Mouse (Mus musculus) CH12.LX (cell line): ENCODE measurements at regions not wholly inside any gene's neighbourhood (a gene's known extent, or its start where the extent isn't known, plus 50 kb on each side); places are given as distances from the start of the nearest gene placed in this dataset.

ENCODE experiments used
- DNase-seq: peaks from one replicate; pipeline ENCODE4 v3.0.0-alpha.2; 2013; ENCODE audit errors: extremely low read depth
- H3K27ac ChIP-seq: 2 replicates; pipeline ENCODE4 v1.5.1; 2012; ENCODE audit warnings: low read depth, mild to moderate bottlenecking, control low read depth, moderate library complexity; ENCODE audit not compliant: insufficient read depth
- H3K27me3 ChIP-seq: replicated peaks from 2 replicates; pipeline ENCODE3; 2012; ENCODE audit warnings: inconsistent platforms
- H3K36me3 ChIP-seq, 2 experiments: replicated peaks in 1 of 2; 2 replicates each; pipeline versions ENCODE3 to v1.6.1; 2012; ENCODE audit warnings: inconsistent platforms in 1 of 2, low read length in 1 of 2, mild to moderate bottlenecking in 1 of 2, mixed read lengths in 1 of 2, moderate library complexity in 1 of 2; ENCODE audit not compliant: control insufficient read depth in 1 of 2, insufficient read depth in 1 of 2
- H3K4me1 ChIP-seq, 2 experiments: 2 replicates each; pipeline ENCODE4 v1.6.1; 2012; ENCODE audit warnings: inconsistent platforms in 1 of 2, moderate library complexity in 1 of 2; ENCODE audit not compliant: insufficient read depth in 2 of 2, control insufficient read depth in 1 of 2
- H3K4me2 ChIP-seq: 2 replicates; pipeline ENCODE4 v1.6.1; 2012; ENCODE audit warnings: low read depth, mild to moderate bottlenecking, control low read depth; ENCODE audit not compliant: poor library complexity, insufficient read depth, severe bottlenecking
- H3K4me3 ChIP-seq, 3 experiments: fragments of 150-350 bp in 1 of 3; sonication (generic) in 1 of 3; replicated peaks in 1 of 3; 2 replicates each; pipeline versions ENCODE3 to v1.5.1; 2011 to 2012; ENCODE audit warnings: low read depth in 2 of 3, low read length in 2 of 3, mild to moderate bottlenecking in 2 of 3, moderate library complexity in 2 of 3, control low read depth in 1 of 3, improper control_type of control experiment in 1 of 3, inconsistent platforms in 1 of 3, mixed read lengths in 1 of 3; ENCODE audit not compliant: poor library complexity in 1 of 3
- H3K79me2 ChIP-seq: replicated peaks from 2 replicates; pipeline ENCODE4 v1.6.1; 2012; ENCODE audit warnings: mild to moderate bottlenecking, moderate library complexity; ENCODE audit not compliant: control insufficient read depth, poor library complexity, insufficient read depth, severe bottlenecking; ENCODE audit errors: extremely low read depth
- H3K9ac ChIP-seq: 2 replicates; pipeline ENCODE4 v1.6.1; 2012; ENCODE audit warnings: low read depth, mild to moderate bottlenecking, control low read depth, moderate library complexity; ENCODE audit not compliant: insufficient read depth
- H3K9me3 ChIP-seq: replicated peaks from 2 replicates; pipeline ENCODE3; 2012; ENCODE audit warnings: low read length, inconsistent platforms, mixed read lengths
- CHD2 ChIP-seq: IDR thresholded peaks from 2 replicates; pipeline ENCODE4 v1.6.1; 2011; ENCODE audit warnings: low read length, improper control_type of control experiment
- CTCF ChIP-seq, 2 experiments: IDR thresholded peaks in 1 of 2; conservative IDR thresholded peaks in 1 of 2; 2 replicates each; pipeline ENCODE4 v1.5.1; 2011 to 2012; ENCODE audit warnings: low read depth in 2 of 2, low read length in 2 of 2, improper control_type of control experiment in 1 of 2, inconsistent platforms in 1 of 2, mild to moderate bottlenecking in 1 of 2, moderate library complexity in 1 of 2
- EP300 ChIP-seq: IDR thresholded peaks from 2 replicates; pipeline ENCODE4 v1.6.1; 2011; ENCODE audit warnings: low read length, improper control_type of control experiment
- ETS1 ChIP-seq: conservative IDR thresholded peaks from 2 replicates; pipeline ENCODE4 v1.6.1; 2012; ENCODE audit warnings: low read depth, mild to moderate bottlenecking, inconsistent platforms, low read length, improper control_type of control experiment, moderate library complexity
- GABPA ChIP-seq: IDR thresholded peaks from 2 replicates; pipeline ENCODE4 v1.6.1; 2012; ENCODE audit warnings: low read depth, low read length, improper control_type of control experiment, inconsistent platforms; ENCODE audit not compliant: insufficient replicate concordance
- JUND ChIP-seq: conservative IDR thresholded peaks from 2 replicates; pipeline ENCODE4 v1.6.1; 2011; ENCODE audit warnings: low read depth, low read length, improper control_type of control experiment
- MAX ChIP-seq: IDR thresholded peaks from 2 replicates; pipeline ENCODE4 v1.6.1; 2011; ENCODE audit warnings: low read length, improper control_type of control experiment
- MEF2A ChIP-seq: IDR thresholded peaks from 2 replicates; pipeline ENCODE4 v1.6.1; 2014; ENCODE audit warnings: low read depth, mild to moderate bottlenecking, inconsistent platforms, low read length, improper control_type of control experiment, borderline replicate concordance
- MYC ChIP-seq: IDR thresholded peaks from 2 replicates; pipeline ENCODE4 v1.6.1; 2011; ENCODE audit warnings: low read depth, mild to moderate bottlenecking, improper control_type of control experiment, low read length
- NRF1 ChIP-seq: IDR thresholded peaks from 2 replicates; pipeline ENCODE4 v1.6.1; 2014; ENCODE audit warnings: low read depth, mild to moderate bottlenecking, inconsistent platforms, low read length, improper control_type of control experiment, moderate library complexity
- PAX5 ChIP-seq: IDR thresholded peaks from 2 replicates; pipeline ENCODE4 v1.6.1; 2012; ENCODE audit warnings: low read length, inconsistent platforms, mixed read lengths
- POLR2A ChIP-seq: IDR thresholded peaks from 2 replicates; pipeline ENCODE4 v1.6.1; 2011; ENCODE audit warnings: low read depth, mild to moderate bottlenecking, improper control_type of control experiment, low read length
- POLR2AphosphoS2 ChIP-seq: IDR thresholded peaks from 2 replicates; pipeline ENCODE4 v1.6.1; 2011; ENCODE audit warnings: low read depth, low read length, improper control_type of control experiment
- RAD21 ChIP-seq: IDR thresholded peaks from 2 replicates; pipeline ENCODE4 v1.6.1; 2011; ENCODE audit warnings: low read depth, mild to moderate bottlenecking, low read length, improper control_type of control experiment, moderate library complexity
- RCOR1 ChIP-seq: conservative IDR thresholded peaks from 2 replicates; pipeline ENCODE4 v1.6.1; 2012; ENCODE audit warnings: low read depth, mild to moderate bottlenecking, inconsistent platforms, low read length, improper control_type of control experiment
- SIN3A ChIP-seq: IDR thresholded peaks from 2 replicates; pipeline ENCODE4 v1.6.1; 2012; ENCODE audit warnings: low read length, improper control_type of control experiment, inconsistent platforms
- TCF12 ChIP-seq: IDR thresholded peaks from 2 replicates; pipeline ENCODE4 v1.6.1; 2014; ENCODE audit warnings: low read depth, mild to moderate bottlenecking, inconsistent platforms, low read length, improper control_type of control experiment
- UBTF ChIP-seq: IDR thresholded peaks from 2 replicates; pipeline ENCODE4 v1.6.1; 2012; ENCODE audit warnings: low read depth, mild to moderate bottlenecking, inconsistent platforms, low read length, improper control_type of control experiment, moderate library complexity
- USF1 ChIP-seq: IDR thresholded peaks from 2 replicates; pipeline ENCODE4 v1.6.1; 2014; ENCODE audit warnings: low read depth, mild to moderate bottlenecking, inconsistent platforms, low read length, improper control_type of control experiment
- USF2 ChIP-seq: conservative IDR thresholded peaks from 2 replicates; pipeline ENCODE4 v1.6.1; 2011; ENCODE audit warnings: low read depth, low read length, improper control_type of control experiment
- ZC3H11A ChIP-seq: IDR thresholded peaks from 2 replicates; pipeline ENCODE4 v1.6.1; 2012; ENCODE audit warnings: low read depth, mild to moderate bottlenecking, inconsistent platforms, low read length, improper control_type of control experiment
- ZKSCAN1 ChIP-seq: IDR thresholded peaks from 2 replicates; pipeline ENCODE4 v1.6.1; 2012; ENCODE audit warnings: low read depth, inconsistent platforms, low read length, improper control_type of control experiment, borderline replicate concordance
- ZNF384 ChIP-seq: IDR thresholded peaks from 2 replicates; pipeline ENCODE4 v1.6.1; 2012; ENCODE audit warnings: low read depth, low read length, improper control_type of control experiment, inconsistent platforms
- dilution Hi-C: fragments of 300-500 bp; cut with MboI; formaldehyde crosslinking; loops from 2 replicates; pipeline ENCODE4 v1.14.3; 2020; ENCODE audit warnings: low sequenced_read_pairs; ENCODE audit not compliant: extremely low pct_unique_long_range_greater_than_20kb, extremely low pct_ligation_motif_present
- in situ Hi-C: fragments of 300-500 bp; cut with MboI; formaldehyde crosslinking; loops from 3 replicates; pipeline ENCODE4 v1.14.3; 2019; ENCODE audit warnings: low sequenced_read_pairs, low pct_ligation_motif_present, low pct_unique_long_range_greater_than_20kb, mixed read lengths

GRCm38 (mm10) chr3:37885776-37886175 is 161.5 kb upstream of the Gm5148 start:
- Histone ChIP-seq H3K4me3 (no peak overlapping the region), H3K4me2 (no peak overlapping the region), H3K9ac (no peak overlapping the region), H3K27me3 (no peaks in the 10 kb centered on the region), H3K79me2 (no peaks in the 10 kb centered on the region), H3K36me3 (no peaks in the 10 kb centered on the region), H3K27ac (no peak overlapping the region), H3K9me3 (no peaks in the 10 kb centered on the region), H3K4me1 (no peaks in the 10 kb centered on the region)
- dilution Hi-C loops (no loop called here), in situ Hi-C loops (no loop called here)
- TF ChIP-seq USF2: no peak
- TF ChIP-seq SIN3A: no peak
- no peak for TF ChIP-seq UBTF
- TF ChIP-seq RAD21: no peak
- no peak for TF ChIP-seq EP300
- no peak for TF ChIP-seq ETS1
- TF ChIP-seq NRF1: no peak
- no peak for TF ChIP-seq CTCF (conservative IDR thresholded peaks at IDR 0.05 in 1 of 2, IDR thresholded peaks at IDR 0.05 in 1 of 2; ENCODE audit: low read depth in 2 of 2, low read length in 2 of 2)
- TF ChIP-seq ZC3H11A: no peak
- no peak for TF ChIP-seq GABPA
- TF ChIP-seq POLR2AphosphoS2: no peak
- TF ChIP-seq ZKSCAN1: no peak
- TF ChIP-seq JUND: no peak
- no peak for TF ChIP-seq MYC
- no peak for DNase-seq

- no peaks in the 10 kb centered on the region for H3K27me3 ChIP-seq
- H3K36me3 ChIP-seq: no peaks in the 10 kb centered on the region
- TF ChIP-seq TCF12 (no peak), MEF2A (no peak), RCOR1 (no peak), UBTF (no peak), PAX5 (no peak), MAX (no peak), CTCF (conservative IDR thresholded peaks at IDR 0.05 in 1 of 2, IDR thresholded peaks at IDR 0.05 in 1 of 2; ENCODE audit: low read depth in 2 of 2, low read length in 2 of 2) (no peak), POLR2A (no peak), ZNF384 (no peak), USF1 (no peak), CHD2 (no peak), GABPA (no peak)
- in situ Hi-C loops: no loop called here
- H3K9me3 ChIP-seq: no peaks in the 10 kb centered on the region
- H3K27ac ChIP-seq: no peak overlapping the region
- dilution Hi-C loops: no loop called here
- H3K4me2 ChIP-seq: no peak overlapping the region
- no peak for DNase-seq
- no peak overlapping the region for H3K4me3 ChIP-seq
- no peak overlapping the region for H3K9ac ChIP-seq
- H3K79me2 ChIP-seq: no peaks in the 10 kb centered on the region
- H3K4me1 ChIP-seq: no peaks in the 10 kb centered on the region
Observed at GRCm38 (mm10) chr3:37882417-37882816, 158.1 kb upstream of the Gm5148 start.
